ENCODE assay signal across 9 mouse cellular contexts in the genomic region with DNA sequence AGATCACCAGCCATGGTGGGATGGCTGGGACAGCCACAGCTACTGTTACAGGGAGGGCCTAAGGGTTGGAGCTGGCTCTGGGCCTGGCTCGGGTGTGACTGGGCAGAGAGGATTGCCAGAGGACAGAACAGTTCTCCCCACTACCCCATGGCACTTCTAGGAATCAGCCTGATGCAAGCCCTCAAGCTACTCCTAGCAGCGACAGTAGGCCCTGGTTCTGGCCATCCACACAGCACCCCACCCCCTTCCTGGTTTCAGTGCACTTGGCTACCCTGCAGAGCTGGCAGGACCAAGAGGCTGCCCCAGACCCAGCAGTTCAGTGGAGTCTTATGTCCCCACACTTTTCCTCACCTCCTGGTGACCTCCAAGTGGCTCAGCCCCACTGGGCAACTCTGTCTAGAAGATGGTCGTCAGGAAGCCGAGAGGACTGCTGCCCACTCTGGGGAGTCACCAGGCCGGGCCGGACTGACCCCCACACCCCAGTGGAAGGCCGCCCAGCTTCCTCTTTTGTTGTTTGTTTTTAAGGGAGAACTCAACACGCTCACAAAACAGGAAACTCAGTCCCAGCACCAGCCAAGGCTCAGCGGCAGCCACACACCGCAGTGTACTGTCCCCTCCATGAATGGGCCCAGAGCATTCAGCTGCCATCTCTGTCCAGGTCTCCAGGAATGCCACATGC. TPM values are rescaled to one million over a fixed set of nuclear protein-coding genes. Genes with fewer than 3 reads are reported as not detected.
DNase-seq lines count a peak whose midpoint lies in the region; ATAC-seq lines count a peak whose summit lies in the region.
"Had no signal": no experiment of that assay in that cellular context is flagged by ENCODE, and none has a peak within 500 bp of the region (broad histone marks: within the 10 kb centered on the region; RNA-seq: fewer than 3 reads in every experiment).

No protein-coding gene starts in this region.

- no peaks in the 10 kb centered on the region for H3K9me3 ChIP-seq in forebrain, embryonic 13.5 days (replicated peaks)
- no peaks in the 10 kb centered on the region for H3K9me3 ChIP-seq in forebrain, embryonic 11.5 days (ENCODE audit: control insufficient read depth, low read length)
- no peaks in the 10 kb centered on the region for H3K9me3 ChIP-seq in heart, embryonic 15.5 days (replicated peaks)
- H3K9me3 ChIP-seq: liver, embryonic 13.5 days had no signal

- H3K27ac ChIP-seq in forebrain, embryonic 13.5 days = 0 out of 2 replicates have a peak overlapping the region, but pooled peaks have one; percentile 27
- H3K27ac ChIP-seq in forebrain, embryonic 11.5 days (ENCODE audit: low read depth, low read length) = no peak overlapping the region
- H3K27ac ChIP-seq in heart, embryonic 15.5 days = peak overlapping the region; percentile 60
- H3K27ac ChIP-seq: liver, embryonic 13.5 days had no signal

- H3K4me2 ChIP-seq in forebrain, embryonic 13.5 days = no peak overlapping the region
- no peak overlapping the region for H3K4me2 ChIP-seq in forebrain, embryonic 11.5 days (ENCODE audit: low read depth, low read length, severe bottlenecking)
- H3K4me2 ChIP-seq in heart, embryonic 15.5 days = no peak overlapping the region
- H3K4me2 ChIP-seq: liver, embryonic 13.5 days had no signal

- no peak for DNase-seq in forebrain, embryonic 11.5 days (ENCODE audit: low spot score)
- DNase-seq in adipocyte (ENCODE audit: low spot score) = peak; percentile 38
- peak; percentile 63 to 64 for DNase-seq in lung, postnatal 4 days
- no peak for DNase-seq in MN1 (ENCODE audit: low spot score)
- DNase-seq in left cerebral cortex, adult 8-10 months (ENCODE audit: low spot score in 2 of 2) = no peak
- no peak for DNase-seq in urinary bladder, postnatal 10 days (ENCODE audit: low spot score)
- DNase-seq: liver, embryonic 13.5 days had no signal

- H3K27me3 ChIP-seq in forebrain, embryonic 13.5 days = no peaks in the 10 kb centered on the region
- H3K27me3 ChIP-seq in forebrain, embryonic 11.5 days (ENCODE audit: control insufficient read depth, insufficient read depth, low read length) = no peaks in the 10 kb centered on the region
- H3K27me3 ChIP-seq in heart, embryonic 15.5 days = no peaks in the 10 kb centered on the region
- H3K27me3 ChIP-seq: liver, embryonic 13.5 days had no signal

- peaks cover 78% of the 10 kb centered on the region for H3K36me3 ChIP-seq in forebrain, embryonic 13.5 days (ENCODE audit: poor library complexity, severe bottlenecking)
- peaks cover 12% of the 10 kb centered on the region; the same call in 1 of the 2 replicates for H3K36me3 ChIP-seq in forebrain, embryonic 11.5 days (ENCODE audit: control insufficient read depth, insufficient read depth, low read length)
- H3K36me3 ChIP-seq in heart, embryonic 15.5 days = peaks cover 40% of the 10 kb centered on the region

- WGBS in forebrain, embryonic 13.5 days = 84% methylated on average over 10 of the region's 10 CpGs
- WGBS in forebrain, embryonic 11.5 days = 90% methylated on average over 10 of the region's 10 CpGs
- 57% methylated on average over 10 of the region's 10 CpGs for WGBS in heart, embryonic 15.5 days

- H3K4me3 ChIP-seq in forebrain, embryonic 13.5 days = no peak overlapping the region
- no peak overlapping the region for H3K4me3 ChIP-seq in forebrain, embryonic 11.5 days (ENCODE audit: low read depth, low read length)
- H3K4me3 ChIP-seq in heart, embryonic 15.5 days = no peak overlapping the region
- H3K4me3 ChIP-seq: liver, embryonic 13.5 days had no signal

- H3K4me1 ChIP-seq in forebrain, embryonic 13.5 days = peaks cover 88% of the 10 kb centered on the region
- H3K4me1 ChIP-seq in forebrain, embryonic 11.5 days (replicated peaks; ENCODE audit: control insufficient read depth, insufficient read depth, low read length) = peaks cover 37% of the 10 kb centered on the region
- peaks cover 100% of the 10 kb centered on the region for H3K4me1 ChIP-seq in heart, embryonic 15.5 days (replicated peaks)

- peak overlapping the region; percentile 0; the same call in 1 of the 2 replicates for H3K9ac ChIP-seq in forebrain, embryonic 13.5 days
- no peak overlapping the region for H3K9ac ChIP-seq in forebrain, embryonic 11.5 days (ENCODE audit: low read length)
- H3K9ac ChIP-seq in heart, embryonic 15.5 days = peak overlapping the region; percentile 13; the same call in 1 of the 2 replicates
- H3K9ac ChIP-seq: liver, embryonic 13.5 days had no signal

- no peak for ATAC-seq in forebrain, embryonic 13.5 days
- no peak for ATAC-seq in forebrain, embryonic 11.5 days (replicated peaks; ENCODE audit: low FRiP score)
- no peak for ATAC-seq in heart, embryonic 15.5 days (replicated peaks; ENCODE audit: insufficient number of reproducible peaks, insufficient read depth, low FRiP score, low read depth)

RNA-seq across cellular contexts. Expression of a gene that starts 6.9 kb away (rescaled TPM):
- 46.4 and 50.3 TPM in 2 replicates for polyA plus RNA-seq in forebrain, embryonic 13.5 days (2015; fragmentation: Nextera tagmentation; extraction: Ambion mirVana)
- polyA plus RNA-seq in forebrain, embryonic 11.5 days (2014; fragmentation: Nextera tagmentation; extraction: Ambion mirVana) = 99.4 and 123 TPM in 2 replicates
- 139 and 169 TPM in 2 replicates for polyA plus RNA-seq in heart, embryonic 15.5 days (2015; fragmentation: Nextera tagmentation; extraction: Ambion mirVana)
- 100 to 1,000 TPM; 158 to 174 (median 171) TPM for total RNA-seq in left cerebral cortex, adult 8-10 months (2022)

RNA-seq across cellular contexts. Expression of a gene that starts 10.9 kb away (rescaled TPM):
- polyA plus RNA-seq in forebrain, embryonic 13.5 days (2015; fragmentation: Nextera tagmentation; extraction: Ambion mirVana) = 2.1 and 2.4 TPM in 2 replicates
- 4.4 and 5.3 TPM in 2 replicates for polyA plus RNA-seq in forebrain, embryonic 11.5 days (2014; fragmentation: Nextera tagmentation; extraction: Ambion mirVana)
- polyA plus RNA-seq in heart, embryonic 15.5 days (2015; fragmentation: Nextera tagmentation; extraction: Ambion mirVana) = 4.8 and 7.6 TPM in 2 replicates
- 1 to 10 TPM in 2 of 4 experiments, under 1 TPM in 2; 0.81 to 1.7 (median 1.1) TPM for total RNA-seq in left cerebral cortex, adult 8-10 months (2022)

RNA-seq across cellular contexts. Expression of a gene that starts 23.3 kb away (rescaled TPM):
- 154 and 174 TPM in 2 replicates for polyA plus RNA-seq in forebrain, embryonic 13.5 days (2015; fragmentation: Nextera tagmentation; extraction: Ambion mirVana)
- 227 and 257 TPM in 2 replicates for polyA plus RNA-seq in forebrain, embryonic 11.5 days (2014; fragmentation: Nextera tagmentation; extraction: Ambion mirVana)
- polyA plus RNA-seq in heart, embryonic 15.5 days (2015; fragmentation: Nextera tagmentation; extraction: Ambion mirVana) = 95.4 and 142 TPM in 2 replicates
- total RNA-seq in left cerebral cortex, adult 8-10 months (2022) = 10 to 100 TPM; 16.8 to 26.8 (median 23.8) TPM

RNA-seq across cellular contexts. Expression of a gene that starts 47.9 kb away (rescaled TPM):
- polyA plus RNA-seq in forebrain, embryonic 13.5 days (2015; fragmentation: Nextera tagmentation; extraction: Ambion mirVana) = 1.4 and 2.1 TPM in 2 replicates
- polyA plus RNA-seq in forebrain, embryonic 11.5 days (2014; fragmentation: Nextera tagmentation; extraction: Ambion mirVana) = 1.9 and 2.1 TPM in 2 replicates
- polyA plus RNA-seq in heart, embryonic 15.5 days (2015; fragmentation: Nextera tagmentation; extraction: Ambion mirVana) = 85.8 and 93.7 TPM in 2 replicates
- 10 to 100 TPM; 21.8 to 41.0 (median 28.6) TPM for total RNA-seq in left cerebral cortex, adult 8-10 months (2022)

RNA-seq across cellular contexts. Expression of a gene that starts 52.5 kb away (rescaled TPM):
- polyA plus RNA-seq in forebrain, embryonic 13.5 days (2015; fragmentation: Nextera tagmentation; extraction: Ambion mirVana) = 11.0 and 13.1 TPM in 2 replicates
- polyA plus RNA-seq in forebrain, embryonic 11.5 days (2014; fragmentation: Nextera tagmentation; extraction: Ambion mirVana) = 12.6 and 15.2 TPM in 2 replicates
- polyA plus RNA-seq in heart, embryonic 15.5 days (2015; fragmentation: Nextera tagmentation; extraction: Ambion mirVana) = 4.8 and 7.9 TPM in 2 replicates
- total RNA-seq in left cerebral cortex, adult 8-10 months (2022) = 100 to 1,000 TPM; 252 to 327 (median 295) TPM

Comparison
In these comparisons a context has a peak if more than half of its experiments do, and no peak if none do; other contexts are left out.
1. DNase-seq: peak in adipocyte (single experiment) and lung, postnatal 4 days (2 of 2); none in forebrain, embryonic 11.5 days (single experiment), MN1 (single experiment), left cerebral cortex, adult 8-10 months (0 of 2) and urinary bladder, postnatal 10 days (single experiment).